Mouse (Mus musculus) midbrain, embryonic 14.5 days (tissue): ENCODE data around the gene Wdr18. TPM values are rescaled to one million over a fixed set of nuclear protein-coding genes. Genes with fewer than 3 reads are reported as not detected.

Experiments
- ATAC-seq: fragments of 200-750 bp; cut with Nextera tagmentation; 2 replicates; pipeline ENCODE4 v1.8.0; 2017; ENCODE audit warnings: moderate number of reproducible peaks, moderate library complexity; ENCODE audit not compliant: low FRiP score, low TSS enrichment
- DNase-seq: peaks from one replicate; pipeline ENCODE4 v3.0.0-alpha.2; 2015
- H3K27ac ChIP-seq: fragments of 300-500 bp; sonication (generic); replicated peaks from 2 replicates; pipeline ENCODE4 v1.5.1; 2014; ENCODE audit warnings: mild to moderate bottlenecking, low read depth, low read length, moderate library complexity
- H3K27me3 ChIP-seq: fragments of 300-500 bp; sonication (generic); 2 replicates; pipeline ENCODE4 v1.6.1; 2014; ENCODE audit warnings: low read length, control low read depth, mixed read lengths; ENCODE audit not compliant: control insufficient read depth, insufficient read depth
- H3K36me3 ChIP-seq: fragments of 300-500 bp; sonication (generic); 2 replicates; pipeline ENCODE4 v1.6.1; 2014; ENCODE audit warnings: low read length, control low read depth; ENCODE audit not compliant: control insufficient read depth, insufficient read depth
- H3K4me1 ChIP-seq: fragments of 300-500 bp; sonication (generic); 2 replicates; pipeline ENCODE4 v1.6.1; 2014; ENCODE audit warnings: mild to moderate bottlenecking, antibody characterized with exemption, low read length, control low read depth; ENCODE audit not compliant: control insufficient read depth, insufficient read depth
- H3K4me2 ChIP-seq: fragments of 300-500 bp; sonication (generic); 2 replicates; pipeline ENCODE4 v1.6.1; 2014; ENCODE audit warnings: mild to moderate bottlenecking, low read length, moderate library complexity
- H3K4me3 ChIP-seq: fragments of 300-500 bp; sonication (generic); replicated peaks from 2 replicates; pipeline ENCODE4 v1.5.1; 2014; ENCODE audit warnings: low read depth, low read length
- H3K9ac ChIP-seq: fragments of 300-500 bp; sonication (generic); replicated peaks from 2 replicates; pipeline ENCODE4 v1.6.1; 2014; ENCODE audit warnings: mild to moderate bottlenecking, low read length, moderate library complexity
- H3K9me3 ChIP-seq: fragments of 300-500 bp; sonication (generic); 2 replicates; pipeline ENCODE4 v1.6.1; 2016; ENCODE audit warnings: low read length, control low read depth, mixed read lengths; ENCODE audit not compliant: control insufficient read depth
- WGBS: fragments of 180-500 bp; shearing (Covaris S2); extraction: QIAGEN DNeasy Blood & Tissue Kit; methylation state at CpG from one replicate; pipeline ENCODE4 v1.1.7; 2014; 5-methylcytosine and 5-hydroxymethylcytosine counted together
- polyA plus RNA-seq: library from polyadenylated mRNA; unstranded; fragments of >200 nt; fragmentation: Nextera tagmentation; extraction: Ambion mirVana; gene quantifications from 2 replicates; pipeline ENCODE4 v1.2.1, GENCODE M21; 2014

Wdr18 gene
- polyA plus RNA-seq, 1 experiment from 2014 or later: 89.6 TPM

- Histone ChIP-seq H3K27ac (no peak overlapping the region), H3K27me3 (no peaks in the 10 kb centered on the region)
These were observed 28.2 kb upstream of the Wdr18 start for GRCm38 (mm10) chr10:79931797-79932196.

DNA sequence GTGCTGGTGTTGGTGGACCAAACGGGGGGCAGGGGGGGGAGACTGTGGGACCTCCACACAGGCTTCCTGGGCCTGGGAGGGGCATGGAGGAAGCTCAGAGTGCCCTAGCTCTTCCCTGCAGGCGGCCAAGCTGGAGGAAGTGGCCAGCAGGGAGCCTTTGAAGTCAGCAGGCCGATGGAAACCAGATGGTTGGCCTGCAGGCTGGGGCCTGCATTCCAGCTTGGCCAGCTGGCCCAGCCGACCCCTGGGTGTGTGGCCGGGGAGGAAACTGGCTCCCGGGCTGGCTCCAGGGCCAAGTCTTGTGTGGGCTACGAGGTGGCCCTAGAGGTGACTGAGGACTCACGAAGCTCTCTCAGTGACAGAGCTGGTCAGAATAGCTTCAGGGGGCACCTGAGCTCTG, 27.2 kb upstream of the Wdr18 start:
- Histone ChIP-seq H3K4me1 (peaks cover 15% of the 10 kb centered on the region), H3K9me3 (no peaks in the 10 kb centered on the region), H3K27ac (peak overlapping the region; percentile 41), H3K4me3 (no peak overlapping the region), H3K36me3 (peaks cover 34% of the 10 kb centered on the region), H3K4me2 (no peak overlapping the region), H3K27me3 (no peaks in the 10 kb centered on the region), H3K9ac (peak overlapping the region; percentile 16; the same call in 1 of the 2 replicates)
- 21% methylated on average over 8 of the region's 8 CpGs for WGBS
- ATAC-seq: no peak
- no peak for DNase-seq

More at GRCm38 (mm10) chr10:79931797-79932196, 28.2 kb upstream of the Wdr18 start:
- 93% methylated on average over 9 of the region's 9 CpGs for WGBS
- peaks cover 32% of the 10 kb centered on the region for H3K36me3 ChIP-seq
- H3K9ac ChIP-seq: no peak overlapping the region
- no peak for DNase-seq
- no peaks in the 10 kb centered on the region for H3K9me3 ChIP-seq
- peaks cover 11% of the 10 kb centered on the region for H3K4me1 ChIP-seq
- H3K4me3 ChIP-seq: no peak overlapping the region
- no peak for ATAC-seq
- no peak overlapping the region for H3K4me2 ChIP-seq

DNA sequence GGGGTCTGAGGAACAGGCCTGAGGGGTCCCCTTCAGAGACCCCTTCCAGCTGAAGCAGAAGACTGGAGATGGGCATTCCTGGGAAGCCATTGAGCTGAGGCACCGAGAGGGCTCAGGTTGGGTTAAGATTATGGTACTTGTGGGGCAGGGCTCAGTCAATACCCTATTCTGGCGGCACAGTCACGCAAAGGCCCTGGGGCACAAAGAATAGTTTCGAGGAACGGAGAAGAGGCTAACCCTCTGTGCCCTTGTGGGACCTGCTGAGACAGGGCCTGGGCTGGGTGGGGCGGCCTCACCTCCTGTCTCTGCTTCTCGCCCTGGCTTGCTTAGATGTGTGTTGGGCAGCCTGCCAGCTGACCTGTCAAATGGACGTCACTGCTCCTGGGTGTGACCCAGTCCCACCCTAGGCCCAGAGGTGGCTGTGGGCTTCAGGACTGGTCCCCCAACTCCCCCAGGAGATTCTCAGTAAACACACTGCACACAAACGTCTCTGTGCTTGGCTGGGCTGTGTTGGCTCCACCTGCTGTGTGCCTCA, 26.7 kb upstream of the Wdr18 start:
- Histone ChIP-seq H3K27me3 (no peaks in the 10 kb centered on the region), H3K4me1 (peaks cover 15% of the 10 kb centered on the region), H3K9me3 (no peaks in the 10 kb centered on the region), H3K4me2 (no peak overlapping the region), H3K36me3 (peaks cover 34% of the 10 kb centered on the region), H3K4me3 (no peak overlapping the region), H3K27ac (peak overlapping the region; percentile 16), H3K9ac (no peak overlapping the region; the same call in 1 of the 2 replicates)
- DNase-seq (no peak), ATAC-seq (no peak)
- WGBS: 81% methylated on average over 9 of the region's 9 CpGs

GRCm38 (mm10) chr10:79933861-79934260, 26.1 kb upstream of the Wdr18 start:
- ATAC-seq: no peak
- no peak for DNase-seq
- Histone ChIP-seq H3K27me3 (no peaks in the 10 kb centered on the region), H3K4me2 (no peak overlapping the region), H3K4me1 (peaks cover 14% of the 10 kb centered on the region), H3K9ac (no peak overlapping the region; the same call in 1 of the 2 replicates), H3K9me3 (no peaks in the 10 kb centered on the region), H3K4me3 (no peak overlapping the region), H3K27ac (0 out of 2 replicates have a peak overlapping the region, but pooled peaks have one; percentile 16), H3K36me3 (peaks cover 34% of the 10 kb centered on the region)
- WGBS: 28% methylated on average over 6 of the region's 6 CpGs

DNA sequence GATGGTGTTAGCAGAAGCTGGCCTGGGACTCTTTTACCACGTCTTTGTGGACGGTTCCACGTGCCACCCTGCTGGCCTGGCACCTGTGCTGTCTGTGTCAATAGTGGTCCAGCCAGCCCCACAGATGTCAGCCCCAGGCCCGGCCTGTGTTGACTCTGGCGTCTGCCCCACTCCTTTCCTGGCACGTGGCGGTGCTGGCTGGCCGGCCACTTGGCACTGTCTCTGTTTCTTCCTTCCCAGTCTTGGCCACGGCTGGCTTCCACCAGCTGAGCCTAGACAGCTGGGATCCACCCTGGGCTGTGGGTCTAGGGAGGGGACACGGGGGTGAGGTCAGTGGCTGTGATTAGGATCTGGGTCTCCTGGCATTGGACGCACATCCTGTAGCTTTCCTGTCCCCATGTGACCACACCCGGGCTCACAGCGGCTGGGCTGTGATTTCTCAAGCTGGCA, 25.7 kb upstream of the Wdr18 start:
- peaks cover 34% of the 10 kb centered on the region for H3K36me3 ChIP-seq
- no peak overlapping the region; the same call in 1 of the 2 replicates for H3K9ac ChIP-seq
- peak overlapping the region; percentile 26; the same call in 1 of the 2 replicates for H3K27ac ChIP-seq
- DNase-seq (peak; percentile 57), ATAC-seq (no peak)
- H3K9me3 ChIP-seq: no peaks in the 10 kb centered on the region
- peaks cover 10% of the 10 kb centered on the region for H3K4me1 ChIP-seq
- 57% methylated on average over 13 of the region's 13 CpGs for WGBS
- no peak overlapping the region for H3K4me2 ChIP-seq
- H3K27me3 ChIP-seq: no peaks in the 10 kb centered on the region
- H3K4me3 ChIP-seq: no peak overlapping the region

- 0 out of 2 replicates have a peak, but pooled peaks cover 8% of the 10 kb centered on the region for H3K4me1 ChIP-seq
These were observed 25.0 kb upstream of the Wdr18 start for GRCm38 (mm10) chr10:79934794-79935569.

GRCm38 (mm10) chr10:79936284-79936910, 23.6 kb upstream of the Wdr18 start:
- Histone ChIP-seq H3K27ac (no peak overlapping the region), H3K4me3 (no peak overlapping the region), H3K27me3 (no peaks in the 10 kb centered on the region), H3K36me3 (peaks cover 33% of the 10 kb centered on the region), H3K4me2 (no peak overlapping the region), H3K9me3 (no peaks in the 10 kb centered on the region), H3K4me1 (0 out of 2 replicates have a peak, but pooled peaks cover 8% of the 10 kb centered on the region), H3K9ac (no peak overlapping the region)
- ATAC-seq: no peak
- DNase-seq: no peak
- 77% methylated on average over 10 of the region's 10 CpGs for WGBS

More at GRCm38 (mm10) chr10:79934794-79935569, 25.0 kb upstream of the Wdr18 start:
- Histone ChIP-seq H3K9ac (no peak overlapping the region), H3K4me3 (no peak overlapping the region), H3K4me2 (no peak overlapping the region), H3K9me3 (no peaks in the 10 kb centered on the region), H3K36me3 (peaks cover 34% of the 10 kb centered on the region), H3K27ac (no peak overlapping the region), H3K27me3 (no peaks in the 10 kb centered on the region)
- DNase-seq (no peak), ATAC-seq (no peak)
- WGBS: 95% methylated on average over 16 of the region's 16 CpGs

DNA sequence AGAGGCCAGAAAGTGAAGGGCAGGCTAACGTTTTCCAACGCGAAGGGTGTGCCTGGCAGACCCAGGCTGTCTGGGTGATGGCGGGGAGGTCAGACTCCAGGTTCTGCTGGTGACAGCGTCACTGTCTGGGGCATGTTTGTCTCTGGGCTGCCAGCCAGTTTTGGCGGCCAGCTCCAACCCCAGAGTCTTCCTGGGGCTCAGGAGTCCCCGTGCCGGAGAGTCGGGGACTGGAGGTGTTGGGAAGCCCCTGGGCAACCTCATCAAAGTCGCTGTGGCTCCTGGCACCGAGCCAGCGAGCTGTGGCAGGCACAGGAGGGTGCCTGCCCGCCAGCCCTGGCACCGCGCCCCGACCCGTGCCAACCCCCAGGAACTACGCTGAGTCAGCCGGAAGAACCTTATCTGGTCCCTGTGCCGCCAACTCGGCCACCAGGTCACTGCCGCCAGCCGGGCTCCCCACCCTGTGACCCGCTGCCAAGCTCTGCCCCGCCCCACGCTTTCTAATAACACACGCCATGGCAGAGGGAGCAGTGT, 23.0 kb upstream of the Wdr18 start:
- Histone ChIP-seq H3K9me3 (no peaks in the 10 kb centered on the region), H3K4me3 (no peak overlapping the region), H3K36me3 (peaks cover 30% of the 10 kb centered on the region), H3K27ac (0 out of 2 replicates have a peak overlapping the region, but pooled peaks have one; percentile 13), H3K4me2 (no peak overlapping the region), H3K9ac (no peak overlapping the region), H3K4me1 (0 out of 2 replicates have a peak, but pooled peaks cover 8% of the 10 kb centered on the region), H3K27me3 (no peaks in the 10 kb centered on the region)
- DNase-seq: no peak
- WGBS: 66% methylated on average over 27 of the region's 27 CpGs
- ATAC-seq: no peak
